Mouse (Mus musculus) MEL-GATA-1-ER (cell line): ENCODE measurements around the gene Pi4kb.
A peak's percentile ranks its signal among the peaks of the same experiment; 100 is the strongest.
"Not testable (repeated sequence)": the region's sequence is repeated elsewhere in the genome, so short reads cannot be mapped to it uniquely, and the experiment has no call there.

Experiments used
- DNase-seq: peaks from one replicate; pipeline ENCODE4 v3.0.0-alpha.2; 2012; ENCODE audit warnings: low read depth; ENCODE audit errors: extremely low read depth

Gene Pi4kb

GRCm38 (mm10) chr3:94974528-94975422 is at the start of gene Pi4kb:
Gene Pi4kb, plus strand, starts transcription at chr3:94974731.
- DNase-seq = peak; percentile 96

- peak; percentile 96 for DNase-seq
Measured at GRCm38 (mm10) chr3:94926301-94926736, 48.2 kb upstream of the Pi4kb start.

- not testable (repeated sequence) for DNase-seq
Measured at GRCm38 (mm10) chr3:94928979-94929378, 45.6 kb upstream of the Pi4kb start.

GRCm38 (mm10) chr3:94930386-94931266 is 43.9 kb upstream of the Pi4kb start:
- DNase-seq = not testable (repeated sequence)

GRCm38 (mm10) chr3:94931427-94932082 is 43.0 kb upstream of the Pi4kb start:
- DNase-seq = peak; percentile 97

- DNase-seq = not testable (repeated sequence)
Measured at GRCm38 (mm10) chr3:94932279-94932678, 42.3 kb upstream of the Pi4kb start.

- peak; percentile 98 for DNase-seq
Measured at GRCm38 (mm10) chr3:94932809-94933564, 41.5 kb upstream of the Pi4kb start, which contains the start of gene Selenbp1. Gene Selenbp1, plus strand, starts transcription at chr3:94933056.

- DNase-seq = not testable (repeated sequence)
Measured at GRCm38 (mm10) chr3:94933604-94934003, 40.9 kb upstream of the Pi4kb start.

GRCm38 (mm10) chr3:94934564-94934963 is 40.0 kb upstream of the Pi4kb start:
- not testable (repeated sequence) for DNase-seq

- DNase-seq = not testable (repeated sequence)
Measured at GRCm38 (mm10) chr3:94935332-94935731, 39.2 kb upstream of the Pi4kb start.

GRCm38 (mm10) chr3:94936147-94936546 is 38.4 kb upstream of the Pi4kb start:
- DNase-seq = not testable (repeated sequence)

GRCm38 (mm10) chr3:94937194-94937593 is 37.3 kb upstream of the Pi4kb start:
- not testable (repeated sequence) for DNase-seq

GRCm38 (mm10) chr3:94940033-94940432 is 34.5 kb upstream of the Pi4kb start:
- DNase-seq = not testable (repeated sequence)

GRCm38 (mm10) chr3:94942211-94942967 is 32.1 kb upstream of the Pi4kb start:
- DNase-seq = peak; percentile 92

- DNase-seq = not testable (repeated sequence)
Measured at GRCm38 (mm10) chr3:94943706-94944105, 30.8 kb upstream of the Pi4kb start.

GRCm38 (mm10) chr3:94948066-94948614 is 26.4 kb upstream of the Pi4kb start:
- no peak for DNase-seq

- peak; percentile 75 for DNase-seq
Measured at GRCm38 (mm10) chr3:94949645-94950044, 24.9 kb upstream of the Pi4kb start.

- no peak for DNase-seq
Measured at GRCm38 (mm10) chr3:94952806-94953205, 21.7 kb upstream of the Pi4kb start.

- no peak for DNase-seq
Measured at GRCm38 (mm10) chr3:94953384-94953763, 21.2 kb upstream of the Pi4kb start.
